Mouse (Mus musculus): ENCODE measurements around the gene Parvg. TPM values are rescaled to one million over a fixed set of nuclear protein-coding genes. Genes with fewer than 3 reads are reported as not detected.
A peak's percentile ranks its signal among the peaks of the same experiment; 100 is the strongest.

The Parvg gene
- polyA plus RNA-seq, 1 experiment from 2014 or later, result 0.44 TPM

GRCm38 (mm10) chr15:84314420-84315080 lies 9.3 kb upstream of the Parvg start:
- Histone ChIP-seq H3K9ac (peak overlapping the region; percentile 26; the same call in 1 of the 2 replicates), H3K27me3 (ENCODE audit: control insufficient read depth, insufficient read depth, low read length) (no peaks in the 10 kb centered on the region), H3K4me1 (replicated peaks; ENCODE audit: control insufficient read depth, insufficient read depth, low read length) (peaks cover 33% of the 10 kb centered on the region), H3K36me3 (replicated peaks; ENCODE audit: control insufficient read depth, insufficient read depth) (no peaks in the 10 kb centered on the region), H3K4me2 (replicated peaks) (no peak overlapping the region), H3K4me3 (replicated peaks; ENCODE audit: low read length) (no peak overlapping the region), H3K9me3 (ENCODE audit: control insufficient read depth, low read length) (no peaks in the 10 kb centered on the region), H3K27ac (peak overlapping the region; percentile 58)
- 14% methylated on average over 18 of the region's 18 CpGs for WGBS
- no peak for ATAC-seq (ENCODE audit: low FRiP score)
- DNase-seq (ENCODE audit: low spot score), result peak; percentile 44

- no peaks in the 10 kb centered on the region for H3K9me3 ChIP-seq (ENCODE audit: control insufficient read depth, low read length)
- WGBS, result 52% methylated on average over 15 of the region's 15 CpGs
- no peaks in the 10 kb centered on the region for H3K36me3 ChIP-seq (replicated peaks; ENCODE audit: control insufficient read depth, insufficient read depth)
- no peaks in the 10 kb centered on the region for H3K27me3 ChIP-seq (ENCODE audit: control insufficient read depth, insufficient read depth, low read length)
- peaks cover 28% of the 10 kb centered on the region for H3K4me1 ChIP-seq (replicated peaks; ENCODE audit: control insufficient read depth, insufficient read depth, low read length)
- no peak overlapping the region for H3K4me3 ChIP-seq (replicated peaks; ENCODE audit: low read length)
- H3K9ac ChIP-seq, result no peak overlapping the region
- H3K4me2 ChIP-seq (replicated peaks), result no peak overlapping the region
- no peak for DNase-seq (ENCODE audit: low spot score)
- no peak for ATAC-seq (ENCODE audit: low FRiP score)
- H3K27ac ChIP-seq, result no peak overlapping the region
These were observed 8.4 kb upstream of the Parvg start for GRCm38 (mm10) chr15:84315276-84316046.

- Histone ChIP-seq H3K9me3 (ENCODE audit: control insufficient read depth, low read length) (no peaks in the 10 kb centered on the region), H3K27me3 (ENCODE audit: control insufficient read depth, insufficient read depth, low read length) (no peaks in the 10 kb centered on the region), H3K4me1 (replicated peaks; ENCODE audit: control insufficient read depth, insufficient read depth, low read length) (peaks cover 11% of the 10 kb centered on the region; the same call in 1 of the 2 replicates), H3K9ac (no peak overlapping the region), H3K4me3 (replicated peaks; ENCODE audit: low read length) (no peak overlapping the region), H3K4me2 (replicated peaks) (no peak overlapping the region), H3K27ac (no peak overlapping the region), H3K36me3 (replicated peaks; ENCODE audit: control insufficient read depth, insufficient read depth) (no peaks in the 10 kb centered on the region)
- ATAC-seq (ENCODE audit: low FRiP score), result no peak
- 94% methylated on average over 4 of the region's 4 CpGs for WGBS
- DNase-seq (ENCODE audit: low spot score), result no peak
These were observed 4.4 kb upstream of the Parvg start for GRCm38 (mm10) chr15:84319393-84319792.

- DNase-seq (ENCODE audit: low spot score), result no peak
These were observed 2.2 kb upstream of the Parvg start for GRCm38 (mm10) chr15:84321544-84322174.

GRCm38 (mm10) chr15:84324870-84325553 lies 1.2 kb downstream of the Parvg start:
- 74% methylated on average over 8 of the region's 8 CpGs for WGBS
- Histone ChIP-seq H3K4me2 (replicated peaks) (no peak overlapping the region), H3K9ac (no peak overlapping the region), H3K4me3 (replicated peaks; ENCODE audit: low read length) (no peak overlapping the region), H3K9me3 (ENCODE audit: control insufficient read depth, low read length) (no peaks in the 10 kb centered on the region), H3K27ac (no peak overlapping the region), H3K27me3 (ENCODE audit: control insufficient read depth, insufficient read depth, low read length) (no peaks in the 10 kb centered on the region), H3K4me1 (replicated peaks; ENCODE audit: control insufficient read depth, insufficient read depth, low read length) (no peaks in the 10 kb centered on the region), H3K36me3 (replicated peaks; ENCODE audit: control insufficient read depth, insufficient read depth) (no peaks in the 10 kb centered on the region)
- DNase-seq (ENCODE audit: low spot score), result no peak
- ATAC-seq (ENCODE audit: low FRiP score), result no peak

More at GRCm38 (mm10) chr15:84321544-84322174, 2.2 kb upstream of the Parvg start:
- no peaks in the 10 kb centered on the region for H3K9me3 ChIP-seq (ENCODE audit: control insufficient read depth, low read length)
- 73% methylated on average over 8 of the region's 8 CpGs for WGBS
- H3K4me1 ChIP-seq (replicated peaks; ENCODE audit: control insufficient read depth, insufficient read depth, low read length), result no peaks in the 10 kb centered on the region
- H3K27ac ChIP-seq, result no peak overlapping the region
- H3K9ac ChIP-seq, result no peak overlapping the region
- H3K27me3 ChIP-seq (ENCODE audit: control insufficient read depth, insufficient read depth, low read length), result no peaks in the 10 kb centered on the region
- ATAC-seq (ENCODE audit: low FRiP score), result no peak
- H3K4me2 ChIP-seq (replicated peaks), result no peak overlapping the region
- H3K36me3 ChIP-seq (replicated peaks; ENCODE audit: control insufficient read depth, insufficient read depth), result no peaks in the 10 kb centered on the region
- no peak overlapping the region for H3K4me3 ChIP-seq (replicated peaks; ENCODE audit: low read length)

GRCm38 (mm10) chr15:84325736-84326135 lies 1.9 kb downstream of the Parvg start:
- H3K4me1 ChIP-seq (replicated peaks; ENCODE audit: control insufficient read depth, insufficient read depth, low read length), result no peaks in the 10 kb centered on the region

GRCm38 (mm10) chr15:84328870-84329269 lies 5.0 kb downstream of the Parvg start:
- no peak overlapping the region for H3K4me2 ChIP-seq (replicated peaks)
- WGBS, result 88% methylated on average over 10 of the region's 10 CpGs
- no peak for DNase-seq (ENCODE audit: low spot score)
- ATAC-seq (ENCODE audit: low FRiP score), result no peak
- no peak overlapping the region for H3K9ac ChIP-seq
- H3K27me3 ChIP-seq (ENCODE audit: control insufficient read depth, insufficient read depth, low read length), result no peaks in the 10 kb centered on the region
- H3K27ac ChIP-seq, result no peak overlapping the region
- H3K9me3 ChIP-seq (ENCODE audit: control insufficient read depth, low read length), result no peaks in the 10 kb centered on the region
- H3K4me1 ChIP-seq (replicated peaks; ENCODE audit: control insufficient read depth, insufficient read depth, low read length), result no peaks in the 10 kb centered on the region
- H3K4me3 ChIP-seq (replicated peaks; ENCODE audit: low read length), result no peak overlapping the region
- no peaks in the 10 kb centered on the region for H3K36me3 ChIP-seq (replicated peaks; ENCODE audit: control insufficient read depth, insufficient read depth)

More at GRCm38 (mm10) chr15:84325736-84326135, 1.9 kb downstream of the Parvg start:
- no peak for DNase-seq (ENCODE audit: low spot score)
- WGBS, result 33% methylated on average over 12 of the region's 12 CpGs
- Histone ChIP-seq H3K4me2 (replicated peaks) (no peak overlapping the region), H3K9me3 (ENCODE audit: control insufficient read depth, low read length) (no peaks in the 10 kb centered on the region), H3K9ac (no peak overlapping the region), H3K36me3 (replicated peaks; ENCODE audit: control insufficient read depth, insufficient read depth) (no peaks in the 10 kb centered on the region), H3K4me3 (replicated peaks; ENCODE audit: low read length) (no peak overlapping the region), H3K27me3 (ENCODE audit: control insufficient read depth, insufficient read depth, low read length) (no peaks in the 10 kb centered on the region), H3K27ac (no peak overlapping the region)
- ATAC-seq (ENCODE audit: low FRiP score), result no peak

- Histone ChIP-seq H3K4me1 (replicated peaks; ENCODE audit: control insufficient read depth, insufficient read depth, low read length) (no peaks in the 10 kb centered on the region), H3K9ac (no peak overlapping the region), H3K27me3 (ENCODE audit: control insufficient read depth, insufficient read depth, low read length) (no peaks in the 10 kb centered on the region), H3K36me3 (replicated peaks; ENCODE audit: control insufficient read depth, insufficient read depth) (no peaks in the 10 kb centered on the region), H3K27ac (no peak overlapping the region), H3K9me3 (ENCODE audit: control insufficient read depth, low read length) (no peaks in the 10 kb centered on the region), H3K4me3 (replicated peaks; ENCODE audit: low read length) (no peak overlapping the region), H3K4me2 (replicated peaks) (no peak overlapping the region)
- WGBS, result 87% methylated on average over 8 of the region's 8 CpGs
- ATAC-seq (ENCODE audit: low FRiP score) (no peak), DNase-seq (ENCODE audit: low spot score) (no peak)
These were observed 6.1 kb downstream of the Parvg start for GRCm38 (mm10) chr15:84329940-84330339.

Data from hindbrain, embryonic 14.5 days (tissue).